Mouse (Mus musculus) retina, embryonic 14.5 days (tissue): ENCODE results near the gene Fam186b.
A peak's percentile ranks its signal among the peaks of the same experiment; 100 is the strongest.
"Not testable (repeated sequence)": the region's sequence is repeated elsewhere in the genome, so short reads cannot be mapped to it uniquely, and the experiment has no call there.

Experiments
- DNase-seq: peaks from one replicate; pipeline ENCODE4 v3.0.0-alpha.2; 2015; ENCODE audit warnings: low spot score

Fam186b gene

GRCm38 (mm10) chr15:99259730-99260252 is 35.9 kb downstream of the Fam186b start:
- peak; percentile 78 for DNase-seq

GRCm38 (mm10) chr15:99259167-99259729 is 36.4 kb downstream of the Fam186b start:
- peak; percentile 16 for DNase-seq

- DNase-seq: no peak
Observed at GRCm38 (mm10) chr15:99255241-99255749, 40.4 kb downstream of the Fam186b start.

- DNase-seq: no peak
Observed at GRCm38 (mm10) chr15:99254477-99255005, 41.1 kb downstream of the Fam186b start.

- DNase-seq: no peak
Observed at GRCm38 (mm10) chr15:99253772-99254171, 41.9 kb downstream of the Fam186b start.

- not testable (repeated sequence) for DNase-seq
Observed at GRCm38 (mm10) chr15:99253175-99253479, 42.6 kb downstream of the Fam186b start.

GRCm38 (mm10) chr15:99252381-99253174 is 43.1 kb downstream of the Fam186b start:
- no peak for DNase-seq

GRCm38 (mm10) chr15:99251626-99252380 is 43.9 kb downstream of the Fam186b start, which contains the start of gene Mcrs1:
Gene Mcrs1 (minus strand): TSS chr15:99251961.
- peak; percentile 100 for DNase-seq

GRCm38 (mm10) chr15:99251111-99251510 is 44.6 kb downstream of the Fam186b start:
- not testable (repeated sequence) for DNase-seq

GRCm38 (mm10) chr15:99249938-99250337 is 45.8 kb downstream of the Fam186b start:
- DNase-seq: no peak

GRCm38 (mm10) chr15:99248972-99249371 is 46.7 kb downstream of the Fam186b start:
- DNase-seq: no peak

GRCm38 (mm10) chr15:99246736-99247135 is 49.0 kb downstream of the Fam186b start:
- not testable (repeated sequence) for DNase-seq

GRCm38 (mm10) chr15:99242045-99242444 is 53.6 kb downstream of the Fam186b start:
- no peak for DNase-seq

- DNase-seq: no peak
Observed at GRCm38 (mm10) chr15:99241249-99241648, 54.4 kb downstream of the Fam186b start.

- no peak for DNase-seq
Observed at GRCm38 (mm10) chr15:99240129-99240528, 55.6 kb downstream of the Fam186b start.

GRCm38 (mm10) chr15:99238006-99238405 is 57.7 kb downstream of the Fam186b start:
- no peak for DNase-seq

GRCm38 (mm10) chr15:99234326-99235010 is 61.2 kb downstream of the Fam186b start:
- DNase-seq: no peak

GRCm38 (mm10) chr15:99233719-99234118 is 62.0 kb downstream of the Fam186b start:
- no peak for DNase-seq

GRCm38 (mm10) chr15:99231998-99232397 is 63.7 kb downstream of the Fam186b start:
- no peak for DNase-seq

GRCm38 (mm10) chr15:99226090-99226489 is 69.6 kb downstream of the Fam186b start:
- DNase-seq: no peak

- DNase-seq: peak; percentile 25
Observed at GRCm38 (mm10) chr15:99225081-99225810, 70.4 kb downstream of the Fam186b start.
